Mouse (Mus musculus): ENCODE data around the gene Ubr2. TPM values are rescaled to one million over a fixed set of nuclear protein-coding genes. Genes with fewer than 3 reads are reported as not detected.

The Ubr2 gene
- polyA plus RNA-seq, 1 experiment: 13.7 TPM

DNA sequence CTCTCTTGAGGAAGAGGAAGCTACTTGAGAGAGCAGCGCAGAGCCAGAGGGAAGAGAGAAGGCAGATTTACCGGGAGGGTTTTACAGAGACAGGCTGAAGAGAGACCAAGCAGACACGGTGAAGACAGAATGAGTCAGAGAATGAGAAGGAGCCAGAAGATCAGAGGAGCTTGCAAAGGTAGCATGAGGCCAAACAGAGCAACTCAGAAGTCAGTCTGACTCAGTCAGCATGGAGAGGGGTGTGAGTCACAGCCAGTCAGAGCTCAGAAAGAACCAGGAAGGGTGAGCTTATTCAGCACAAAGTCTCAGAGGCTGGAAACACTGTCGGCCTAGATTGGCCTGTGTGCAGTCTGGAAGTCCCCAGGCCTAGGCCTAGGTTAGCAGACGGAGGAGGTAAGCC, 77.4 kb downstream of the Ubr2 start:
- WGBS: 84% methylated on average over 5 of the region's 5 CpGs
- no peak for DNase-seq (ENCODE audit: low read depth, low spot score)

DNA sequence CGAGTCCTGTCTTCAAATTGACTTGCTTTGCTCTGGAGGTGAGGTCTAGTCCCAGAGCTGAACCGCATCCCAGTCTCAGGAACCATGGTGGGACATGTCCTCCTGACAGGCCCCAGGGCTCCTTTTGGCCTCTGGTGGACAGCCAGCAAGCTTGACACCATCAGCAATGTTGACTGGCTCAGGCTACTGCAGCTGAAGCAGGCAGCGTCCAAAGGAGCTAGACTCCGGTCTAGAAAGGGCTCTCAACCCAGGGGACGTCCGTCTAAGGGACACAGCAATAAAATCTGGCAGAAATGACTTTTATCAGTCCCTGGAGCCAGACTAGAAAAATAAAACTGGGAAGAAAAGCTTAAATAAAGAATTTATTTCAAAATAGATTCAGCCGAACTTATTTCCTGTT, 80.5 kb downstream of the Ubr2 start:
- DNase-seq (ENCODE audit: low read depth, low spot score): no peak
- 86% methylated on average over 7 of the region's 7 CpGs for WGBS

DNA sequence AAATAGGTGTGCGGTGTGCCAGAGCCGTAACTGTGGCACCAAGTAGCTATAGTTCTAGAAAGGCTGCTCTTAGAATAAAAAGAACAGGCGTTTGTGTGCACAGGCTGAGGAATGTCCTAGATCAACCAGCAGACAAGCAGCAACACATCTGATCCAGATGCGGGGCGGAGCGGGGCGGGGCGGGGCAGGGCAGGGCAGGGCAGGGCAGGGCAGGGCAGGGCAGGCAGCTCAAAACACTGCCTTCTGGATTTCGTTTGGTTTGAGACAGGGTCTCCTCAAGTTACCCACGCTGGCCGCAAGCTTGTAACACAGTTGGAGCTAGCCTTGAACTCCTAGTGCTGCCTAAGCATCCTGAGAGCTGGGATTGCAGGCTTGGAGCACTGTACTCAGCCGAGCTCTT, 81.1 kb downstream of the Ubr2 start:
- DNase-seq (ENCODE audit: low read depth, low spot score): no peak
- 65% methylated on average over 12 of the region's 12 CpGs for WGBS

DNA sequence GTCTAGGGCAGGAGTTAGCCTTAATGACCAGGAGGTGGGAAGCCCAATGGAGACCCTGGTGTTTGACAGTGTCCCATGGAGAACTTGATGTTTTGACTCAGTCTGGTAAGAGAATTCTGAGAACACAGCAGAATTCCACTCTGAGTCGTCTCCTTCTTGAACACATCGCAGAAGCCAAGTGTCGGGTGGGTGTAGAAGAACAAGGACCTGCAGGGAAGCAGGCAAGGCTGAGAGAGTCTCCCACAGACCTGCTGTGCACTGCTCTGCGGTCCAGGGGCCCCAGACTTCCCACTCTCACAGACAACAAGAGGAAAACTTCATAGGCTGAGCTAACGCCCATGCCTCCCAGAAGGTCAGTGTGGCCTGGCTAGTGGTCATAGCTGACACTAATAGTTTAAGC, 82.6 kb downstream of the Ubr2 start:
- 89% methylated on average over 5 of the region's 5 CpGs for WGBS
- no peak for DNase-seq (ENCODE audit: low read depth, low spot score)

DNA sequence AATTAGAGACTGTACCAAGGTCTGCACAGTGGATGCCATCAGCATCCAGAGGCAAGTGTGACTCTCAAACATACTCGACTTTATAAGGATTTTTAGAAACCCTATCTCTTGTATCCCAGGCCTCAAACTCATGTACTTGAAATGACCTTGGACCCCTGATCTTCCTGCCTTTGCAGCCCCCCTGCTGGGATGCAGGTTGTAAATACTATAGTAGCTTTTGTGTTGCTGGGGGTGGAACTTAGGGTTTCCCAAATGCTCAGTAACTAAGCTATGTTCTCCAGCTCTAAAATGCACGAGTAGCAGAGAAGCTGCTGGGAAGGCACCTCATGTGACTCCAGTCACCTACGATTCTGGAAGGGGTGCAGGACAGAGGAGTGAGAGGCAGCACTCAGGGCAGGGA, 83.4 kb downstream of the Ubr2 start:
- 56% methylated on average over 3 of the region's 3 CpGs for WGBS
- no peak for DNase-seq (ENCODE audit: low read depth, low spot score)

DNA sequence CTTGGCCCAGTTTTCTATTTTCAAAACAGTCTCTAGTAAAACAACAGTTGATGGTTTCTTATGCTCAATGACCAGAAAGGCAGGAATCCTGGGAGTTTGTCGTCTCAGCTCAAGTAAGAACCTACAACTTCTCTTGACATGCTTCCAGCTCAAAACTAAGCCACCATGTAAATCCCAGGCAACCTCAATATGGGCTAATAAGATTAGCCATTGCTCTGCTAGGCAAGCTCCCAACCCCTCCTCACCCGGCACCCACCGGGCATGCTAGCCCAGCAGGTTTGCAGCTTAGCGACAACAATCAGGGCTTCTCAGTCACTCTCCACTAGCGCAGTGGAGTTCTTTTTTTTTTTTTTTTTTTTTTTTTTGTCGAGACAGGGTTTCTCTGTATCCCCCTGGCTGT, 84.2 kb downstream of the Ubr2 start:
- no peak for DNase-seq (ENCODE audit: low read depth, low spot score)
- WGBS: 61% methylated on average over 6 of the region's 6 CpGs

DNA sequence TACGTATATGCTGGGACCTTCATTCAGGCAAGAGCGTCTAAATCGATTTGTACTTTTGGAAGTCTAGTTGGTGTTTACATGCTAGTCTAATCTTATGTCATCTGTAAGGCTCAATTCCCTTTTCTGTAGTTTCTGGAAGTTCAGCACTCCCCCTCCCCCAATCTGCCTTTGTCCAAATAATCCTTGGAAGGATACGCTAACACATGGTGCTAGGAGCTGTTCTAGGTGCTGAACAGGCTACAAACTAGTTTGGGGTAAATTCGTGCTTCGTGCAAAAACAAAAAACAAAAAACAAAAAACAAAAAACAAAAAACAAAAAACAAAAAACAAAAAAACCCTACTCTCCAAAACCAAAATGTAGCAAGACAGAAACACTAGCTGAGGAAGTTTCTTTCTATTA, 89.5 kb downstream of the Ubr2 start:
- no peak for DNase-seq (ENCODE audit: low read depth, low spot score)
- 56% methylated on average over 6 of the region's 6 CpGs for whole genome bisulfite sequencing

DNA sequence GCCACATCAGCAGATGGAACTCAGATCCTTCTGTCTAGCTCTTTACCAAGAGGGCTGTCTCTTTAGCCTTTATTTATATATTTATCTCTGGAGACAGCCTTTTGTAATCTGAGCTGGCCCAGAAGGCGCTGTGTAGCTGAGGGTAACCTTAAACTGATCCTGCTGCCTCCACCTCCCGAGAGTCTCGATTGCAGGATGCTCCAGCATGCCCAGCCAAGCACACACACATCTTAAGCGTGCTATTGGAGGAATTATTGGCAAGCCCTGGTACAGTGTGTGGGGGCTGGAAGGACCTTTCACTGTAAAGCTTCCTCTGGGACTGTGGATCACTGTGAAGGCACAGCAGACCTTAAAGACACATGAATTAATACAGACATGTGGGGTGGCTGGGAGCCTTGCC, 91.4 kb downstream of the Ubr2 start:
- no peak for DNase-seq (ENCODE audit: low read depth, low spot score)
- WGBS: 26% methylated on average over 4 of the region's 4 CpGs

DNA sequence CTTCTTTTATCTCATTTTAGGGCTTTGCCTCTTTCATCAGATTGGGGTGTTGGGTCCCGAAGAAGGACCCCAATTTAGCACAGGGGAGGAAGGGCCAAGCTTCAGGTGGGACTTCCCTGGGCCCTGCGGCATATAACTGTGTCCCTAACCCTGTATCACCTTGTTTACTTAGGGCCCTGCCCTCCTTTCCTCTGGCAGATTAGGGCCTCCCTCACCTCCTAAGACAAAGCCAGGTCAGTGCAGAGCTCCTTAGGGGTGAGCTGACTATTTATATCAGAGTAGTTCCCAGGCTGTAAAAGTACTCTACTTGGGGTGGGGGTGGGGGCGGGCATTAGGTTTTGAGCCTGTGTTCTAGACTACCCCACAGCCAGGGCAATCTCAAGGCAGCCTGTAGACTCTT, 95.2 kb downstream of the Ubr2 start:
- DNase-seq (ENCODE audit: low read depth, low spot score): no peak
- 25% methylated on average over 3 of the region's 3 CpGs for WGBS

DNA sequence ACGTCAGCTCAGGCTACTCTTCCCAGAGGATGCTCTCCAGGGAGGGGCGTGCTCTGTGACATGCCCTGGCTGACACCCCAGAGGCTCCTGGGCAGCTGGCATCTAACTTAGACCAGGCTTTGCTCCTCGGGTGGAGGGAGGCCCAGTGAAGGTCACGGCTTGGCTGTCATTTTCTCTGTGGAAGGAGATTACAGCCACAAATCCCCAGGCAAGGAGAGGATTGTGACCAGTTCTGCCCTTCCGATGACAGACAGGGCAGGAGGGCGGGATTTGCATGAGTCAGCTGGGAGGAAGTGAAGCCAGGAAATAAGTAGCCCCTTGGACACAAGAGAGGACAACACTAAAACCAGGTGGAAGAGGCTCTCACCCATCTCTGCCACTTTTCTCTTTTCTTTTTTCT, 98.0 kb downstream of the Ubr2 start:
- WGBS: 38% methylated on average over 6 of the region's 6 CpGs

DNA sequence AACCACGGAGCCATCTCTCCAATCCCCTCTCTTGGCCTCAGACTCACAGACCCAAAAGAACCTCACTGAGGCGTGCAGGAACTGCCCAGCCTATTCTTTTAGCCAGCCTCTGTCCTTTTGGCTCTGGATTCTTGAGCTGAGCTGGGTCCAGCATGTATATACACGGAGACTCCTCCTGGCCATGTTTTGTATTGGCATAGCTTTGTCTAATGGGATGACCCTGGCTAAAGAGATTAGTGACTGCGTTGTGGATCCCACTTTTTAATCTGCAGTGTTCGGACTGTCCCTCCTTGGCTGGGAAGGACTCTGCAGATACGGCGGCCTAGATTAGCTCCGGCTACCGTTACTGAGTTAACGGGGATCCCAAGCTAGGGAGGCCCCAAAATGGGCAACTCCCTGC, 100.2 kb downstream of the Ubr2 start, which contains the start of gene Prph2:
Prph2 (plus strand) TSS at position 274 of the 400 bp plus-strand sequence.
- 81% methylated on average over 10 of the region's 10 CpGs for WGBS
- DNase-seq (ENCODE audit: low read depth, low spot score): no peak

More for the DNA sequence above, 98.0 kb downstream of the Ubr2 start:
- no peak for DNase-seq (ENCODE audit: low read depth, low spot score)

DNA sequence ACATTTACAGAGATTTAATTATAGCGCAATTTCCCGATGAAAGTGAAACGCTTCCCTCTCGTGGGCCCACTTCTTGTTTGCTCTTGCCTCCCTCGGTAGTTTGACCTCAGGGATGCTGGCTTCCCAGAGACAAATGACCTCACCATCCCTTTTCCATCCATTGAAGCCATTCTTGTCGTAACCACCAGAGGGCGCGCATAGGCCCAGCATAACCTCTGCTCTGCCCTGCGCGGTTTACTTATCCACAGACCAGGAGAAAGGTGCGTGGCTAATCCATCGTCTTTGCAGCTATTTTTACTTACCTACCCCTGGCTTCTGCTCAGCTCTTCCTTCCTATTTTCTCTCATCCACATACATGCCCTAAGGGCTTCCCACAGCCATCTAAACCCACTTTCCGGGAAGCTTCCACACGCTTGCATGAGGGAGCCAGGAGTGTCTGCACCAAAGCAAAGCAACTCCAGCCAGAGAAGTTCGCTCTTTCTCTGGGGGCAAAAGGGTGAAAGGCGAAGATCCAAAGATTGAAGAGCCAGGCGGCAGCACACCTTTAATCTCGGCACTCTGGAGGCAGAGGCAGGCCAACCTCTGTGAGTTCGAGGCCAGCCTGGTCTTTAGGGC, 106.4 kb downstream of the Ubr2 start:
- WGBS: 21% methylated on average over 19 of the region's 19 CpGs
- DNase-seq (ENCODE audit: low read depth, low spot score): no peak

DNA sequence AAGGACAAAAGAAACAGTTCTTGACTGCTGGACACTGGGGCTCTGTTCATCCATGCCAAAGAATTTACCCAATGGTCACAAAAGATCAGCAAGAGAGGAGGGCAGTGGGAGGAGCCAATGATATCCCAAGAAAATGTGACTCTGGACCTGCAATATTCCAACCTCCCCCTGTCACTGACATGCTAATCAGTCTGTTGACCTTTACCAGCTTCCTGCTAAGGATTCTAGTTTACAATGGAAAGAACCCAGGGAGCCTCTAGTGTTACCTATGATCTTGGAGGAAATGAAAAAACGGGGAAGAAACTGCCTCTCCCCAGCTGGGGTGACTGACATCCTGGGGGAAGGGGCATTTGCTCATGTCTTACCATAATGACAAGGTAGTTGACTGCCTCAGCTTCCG, 109.4 kb downstream of the Ubr2 start:
- no peak for DNase-seq (ENCODE audit: low read depth, low spot score)
- WGBS: 66% methylated on average over 2 of the region's 2 CpGs

DNA sequence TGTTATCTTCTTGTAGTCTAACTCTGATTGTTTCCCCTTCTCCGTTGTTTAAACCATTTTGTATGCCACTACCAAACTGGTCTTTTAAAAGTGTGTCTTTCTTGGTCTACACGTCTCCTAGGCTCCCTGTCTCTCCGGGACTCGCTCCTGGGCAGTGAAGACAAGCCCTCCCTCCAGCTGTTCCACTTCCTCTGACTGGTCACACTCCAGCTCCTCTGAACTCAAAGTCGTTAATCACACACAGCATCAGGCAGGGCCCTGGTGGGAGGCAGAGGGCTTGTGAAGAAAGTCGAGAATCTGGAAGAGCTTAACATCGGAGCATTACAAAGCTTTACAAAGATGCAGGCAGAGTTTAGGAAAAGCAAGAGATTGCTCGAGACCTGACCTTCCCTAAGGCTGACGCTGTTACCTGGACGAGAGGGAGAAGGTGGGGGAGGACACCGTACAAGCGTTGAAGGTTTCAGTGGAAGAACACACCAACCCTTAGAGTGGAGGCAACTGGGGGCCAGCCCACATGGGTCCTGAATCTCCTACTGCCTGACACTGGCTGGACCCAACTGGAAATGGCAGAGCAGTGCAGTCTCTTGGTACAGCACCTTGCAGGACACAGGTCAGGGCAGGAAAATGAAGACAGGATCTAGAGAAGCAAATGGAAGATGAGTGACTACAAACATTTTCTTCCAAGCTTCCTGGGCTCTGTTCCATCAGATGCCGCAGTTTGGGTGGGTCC, 113.0 kb downstream of the Ubr2 start:
- 57% methylated on average over 13 of the region's 13 CpGs for WGBS
- no peak for DNase-seq (ENCODE audit: low read depth, low spot score)

DNA sequence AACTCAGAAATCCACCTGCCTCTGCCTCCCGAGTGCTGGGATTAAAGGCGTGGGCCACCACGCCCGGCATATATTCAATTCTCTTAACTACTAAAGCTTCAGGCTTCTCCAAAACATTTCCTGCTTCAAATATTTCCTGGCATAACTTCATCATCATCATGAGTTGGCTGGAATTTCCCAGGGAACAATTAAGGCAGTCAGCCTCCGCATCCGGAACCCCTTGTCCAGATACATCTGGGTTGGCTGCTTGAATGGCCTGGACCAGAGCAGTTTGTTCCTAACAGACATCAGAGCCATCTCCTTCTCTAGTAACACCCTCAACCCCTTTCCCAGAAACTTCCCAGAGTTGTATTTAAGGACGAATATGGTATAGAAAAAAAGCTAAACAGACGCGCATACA, 114.9 kb downstream of the Ubr2 start:
- DNase-seq (ENCODE audit: low read depth, low spot score): no peak
- WGBS: 78% methylated on average over 9 of the region's 9 CpGs

DNA sequence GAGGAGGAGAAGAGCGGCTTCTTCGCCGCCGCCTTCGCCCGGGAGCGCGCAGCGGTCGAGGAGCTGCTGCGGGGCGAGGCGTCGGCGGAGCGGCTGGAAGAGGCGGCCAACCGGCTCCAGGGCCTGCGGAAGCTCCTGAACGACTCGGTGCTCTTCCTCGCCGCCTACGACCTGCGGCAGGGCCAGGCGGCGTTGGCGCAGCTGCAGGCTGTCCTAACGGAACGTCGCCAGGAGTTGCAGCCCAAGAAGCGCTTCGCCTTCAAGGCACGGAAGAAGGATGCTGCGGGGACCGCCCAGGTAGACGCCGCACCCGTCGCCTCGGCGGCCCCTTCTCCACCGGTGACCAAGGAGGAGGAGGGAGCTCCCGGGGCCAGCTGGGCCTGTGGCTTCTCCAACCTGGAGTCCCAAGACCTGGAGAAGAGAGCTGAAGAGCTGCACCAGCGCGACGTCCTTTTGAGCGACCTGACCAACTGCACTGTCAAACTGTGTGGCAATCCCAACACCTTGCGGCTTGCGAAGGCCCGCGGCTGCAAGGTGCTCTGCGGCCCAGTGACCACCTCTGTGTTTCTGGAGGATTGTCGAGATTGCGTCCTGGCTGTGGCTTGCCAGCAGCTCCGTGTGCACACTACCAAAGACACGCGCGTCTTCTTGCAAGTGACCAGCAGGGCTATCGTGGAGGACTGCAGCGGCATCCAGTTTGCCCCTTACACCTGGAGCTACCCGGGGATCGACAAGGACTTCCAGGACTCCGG, 119.3 kb downstream of the Ubr2 start:
- DNase-seq (ENCODE audit: low read depth, low spot score): no peak
- 1% methylated on average over 63 of the region's 64 CpGs for WGBS

DNA sequence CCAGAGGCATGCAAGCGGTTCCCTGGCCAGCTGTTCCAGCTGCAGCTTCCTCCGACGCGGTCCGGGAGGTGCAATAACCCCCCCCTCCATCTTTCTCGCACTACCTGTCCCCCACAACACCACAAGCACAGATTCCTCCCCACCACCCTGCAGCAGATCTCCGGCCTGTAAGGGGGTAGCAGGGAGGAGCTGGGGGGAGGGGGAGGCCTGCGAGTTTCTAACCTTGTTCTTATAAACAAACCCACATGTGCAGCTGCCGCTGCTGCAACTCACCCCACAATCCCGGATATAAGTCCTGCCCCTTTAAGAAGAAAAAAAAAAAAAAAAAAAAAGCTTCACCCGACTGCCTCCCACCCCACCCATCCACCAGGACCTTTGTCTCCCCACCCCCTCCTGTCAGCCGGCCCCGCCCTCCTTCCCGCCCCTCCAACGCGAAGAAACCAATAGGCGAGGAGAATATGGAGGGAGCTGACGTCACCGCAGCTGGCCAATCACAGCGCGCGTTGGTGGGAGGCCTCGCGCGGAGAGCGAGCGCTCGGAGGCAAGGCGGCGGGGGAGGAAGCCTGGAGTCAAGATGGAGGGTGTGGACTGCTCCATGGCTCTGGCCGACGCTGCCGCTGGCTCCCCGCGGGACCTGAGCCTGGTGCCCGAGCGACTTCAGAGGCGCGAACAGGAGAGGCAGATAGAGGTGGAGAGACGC, 120.1 kb downstream of the Ubr2 start, which contains the start of gene Tbcc:
Tbcc (plus strand) TSS at position 569 of the 700 bp plus-strand sequence.
- WGBS: 1% methylated on average over 40 of the region's 40 CpGs
- DNase-seq (ENCODE audit: low read depth, low spot score): peak; percentile 90

DNA sequence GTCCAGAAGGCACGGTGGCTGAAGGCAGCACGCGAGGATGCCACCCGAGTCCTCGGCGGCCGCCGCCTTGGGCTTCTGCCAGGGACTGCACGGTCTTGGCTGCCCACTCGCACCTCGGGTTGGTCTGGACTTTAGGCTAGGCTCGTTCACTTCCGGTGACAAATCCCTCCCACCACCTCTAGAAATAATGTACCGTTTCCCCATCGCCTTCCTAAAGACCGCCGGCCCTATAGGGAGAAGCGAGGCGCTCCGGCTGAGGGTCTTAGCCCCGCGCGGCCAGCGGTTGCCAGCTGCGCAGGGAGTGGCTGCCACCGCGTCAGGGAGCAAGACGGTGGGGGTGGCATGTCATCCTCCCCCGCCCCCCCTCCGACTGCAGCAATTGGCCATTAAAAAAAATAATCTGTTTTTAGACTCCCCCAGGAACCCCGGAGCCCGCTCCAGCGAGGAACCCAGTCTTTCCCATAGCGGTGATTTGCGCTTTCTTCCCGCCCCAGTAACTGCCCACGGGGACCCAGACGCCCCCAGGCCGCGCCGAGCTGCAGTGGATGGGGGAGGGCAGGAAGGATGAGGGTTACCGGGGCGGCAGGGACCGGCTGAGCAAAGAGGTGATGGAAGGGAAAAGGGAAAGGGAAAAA, 120.8 kb downstream of the Ubr2 start:
- under 1% methylated on average over 43 of the region's 44 CpGs for WGBS
- DNase-seq (ENCODE audit: low read depth, low spot score): no peak

DNA sequence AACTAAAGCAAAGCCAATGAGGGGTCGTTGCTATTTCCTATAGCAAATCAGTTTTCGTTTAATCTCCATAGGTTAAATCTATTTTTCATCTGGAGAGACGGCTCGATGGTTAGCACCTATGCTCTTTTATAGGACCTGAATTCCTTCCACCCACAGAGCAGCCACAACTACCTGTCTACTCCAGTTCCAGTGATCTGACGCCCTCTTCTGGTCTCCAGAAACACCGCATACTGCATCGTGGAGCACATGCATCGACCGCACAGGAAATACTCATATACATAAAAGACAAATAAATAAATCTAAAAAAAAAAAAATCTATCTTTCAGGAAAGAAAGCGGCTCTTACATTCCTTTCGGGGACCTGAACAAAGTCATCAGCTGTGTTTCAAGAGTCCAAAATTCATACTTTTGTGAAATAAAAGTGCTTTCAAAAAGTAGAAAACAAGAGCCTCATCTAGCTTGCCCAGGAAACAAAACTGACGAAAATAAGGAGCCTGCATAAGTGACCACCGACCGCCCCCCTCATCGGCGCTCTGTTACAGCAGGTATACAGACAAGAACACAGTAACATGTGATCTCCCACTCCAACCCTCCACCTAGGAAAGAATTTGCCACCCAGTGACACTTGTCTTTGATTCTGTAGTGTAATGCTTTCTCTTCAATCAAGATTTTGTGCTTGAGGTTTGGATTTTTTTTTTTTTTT, 121.7 kb downstream of the Ubr2 start:
- DNase-seq (ENCODE audit: low read depth, low spot score): no peak
- 28% methylated on average over 16 of the region's 16 CpGs for WGBS

Measured in large intestine, adult 2 months (tissue).